23 mouse cellular contexts compared by ENCODE assay signal in the genomic region with DNA sequence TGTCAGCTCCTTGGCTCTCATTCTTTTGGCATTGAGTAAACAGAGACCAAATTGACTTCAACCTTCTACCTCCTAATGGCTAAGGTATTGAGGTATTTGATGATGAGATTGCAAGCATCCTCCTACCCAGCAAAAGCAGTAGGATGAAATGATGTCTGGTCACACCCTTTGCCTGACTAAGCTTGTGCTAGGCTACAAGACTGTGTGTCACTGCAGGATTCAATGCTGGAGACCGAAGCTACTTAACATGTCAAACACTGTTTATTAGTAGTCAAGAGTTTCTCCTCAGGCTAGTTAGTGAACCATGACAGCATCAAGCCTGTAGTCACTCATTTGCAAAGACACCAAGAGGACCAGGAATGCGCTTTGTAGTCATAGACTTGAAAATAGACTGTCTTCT.
"Had no signal": no experiment of that assay in that cellular context is flagged by ENCODE, and none has a peak within 500 bp of the region (broad histone marks: within the 10 kb centered on the region; RNA-seq: fewer than 3 reads in every experiment).

No protein-coding gene starts in this region.

- H3K4me2 ChIP-seq: heart, embryonic 12.5 days; hindbrain, embryonic 13.5 days; hindbrain, embryonic 15.5 days; kidney, embryonic 15.5 days; limb, embryonic 13.5 days; limb, embryonic 15.5 days; liver, embryonic 12.5 days had no signal

- H3K27me3 ChIP-seq: heart, embryonic 12.5 days; hindbrain, embryonic 13.5 days; hindbrain, embryonic 15.5 days; kidney, embryonic 15.5 days; limb, embryonic 13.5 days; limb, embryonic 15.5 days; liver, embryonic 12.5 days had no signal

- H3K9me3 ChIP-seq: heart, embryonic 10.5 days; heart, embryonic 12.5 days; hindbrain, embryonic 13.5 days; hindbrain, embryonic 15.5 days; kidney, embryonic 15.5 days; limb, embryonic 13.5 days; limb, embryonic 15.5 days; liver, embryonic 12.5 days had no signal

- H3K4me3 ChIP-seq: gastrocnemius, adult 2 months; heart, embryonic 10.5 days; heart, embryonic 12.5 days; hindbrain, embryonic 13.5 days; hindbrain, embryonic 15.5 days; kidney, embryonic 15.5 days; left cerebral cortex, adult 2 months; limb, embryonic 13.5 days; limb, embryonic 15.5 days; liver, embryonic 12.5 days had no signal

- H3K9ac ChIP-seq: heart, embryonic 12.5 days; hindbrain, embryonic 13.5 days; hindbrain, embryonic 15.5 days; kidney, embryonic 15.5 days; limb, embryonic 13.5 days; limb, embryonic 15.5 days; liver, embryonic 12.5 days; liver, embryonic 14.5 days had no signal

- DNase-seq: gastrocnemius, adult 2 months; gastrocnemius, postnatal 10 days; gastrocnemius, postnatal 25 days; heart, adult 18-20 months; heart, postnatal 10 days; heart, postnatal 4 days; kidney, adult 11 months; kidney, adult 2 months; kidney, postnatal 10 days; kidney, postnatal 36 days; left cerebral cortex, postnatal 4 days had no signal

- ATAC-seq: hindbrain, postnatal 0 days; intestine, embryonic 16.5 days; liver, embryonic 12.5 days had no signal

- H3K27ac ChIP-seq: gastrocnemius, adult 2 months; heart, embryonic 10.5 days; hindbrain, embryonic 13.5 days; hindbrain, embryonic 15.5 days; hindbrain, postnatal 0 days; kidney, embryonic 15.5 days; left cerebral cortex, adult 2 months; limb, embryonic 13.5 days; limb, embryonic 15.5 days; liver, embryonic 12.5 days; liver, embryonic 14.5 days had no signal

- H3K4me1 ChIP-seq: heart, embryonic 10.5 days; heart, embryonic 12.5 days; hindbrain, embryonic 13.5 days; hindbrain, embryonic 15.5 days; kidney, embryonic 15.5 days; limb, embryonic 13.5 days; limb, embryonic 15.5 days; liver, embryonic 12.5 days had no signal

- H3K36me3 ChIP-seq: heart, embryonic 10.5 days; heart, embryonic 12.5 days; hindbrain, embryonic 13.5 days; hindbrain, embryonic 15.5 days; kidney, embryonic 15.5 days; limb, embryonic 13.5 days; limb, embryonic 15.5 days; liver, embryonic 12.5 days had no signal
